Mouse (Mus musculus) midbrain, embryonic 14.5 days (tissue): ENCODE data around the gene Pprc1. TPM values are rescaled to one million over a fixed set of nuclear protein-coding genes. Genes with fewer than 3 reads are reported as not detected.

Experiments
- ATAC-seq: fragments of 200-750 bp; cut with Nextera tagmentation; 2 replicates; pipeline ENCODE4 v1.8.0; 2017; ENCODE audit warnings: moderate number of reproducible peaks, moderate library complexity; ENCODE audit not compliant: low FRiP score, low TSS enrichment
- DNase-seq: peaks from one replicate; pipeline ENCODE4 v3.0.0-alpha.2; 2015
- H3K27ac ChIP-seq: fragments of 300-500 bp; sonication (generic); replicated peaks from 2 replicates; pipeline ENCODE4 v1.5.1; 2014; ENCODE audit warnings: mild to moderate bottlenecking, low read depth, low read length, moderate library complexity
- H3K27me3 ChIP-seq: fragments of 300-500 bp; sonication (generic); 2 replicates; pipeline ENCODE4 v1.6.1; 2014; ENCODE audit warnings: low read length, control low read depth, mixed read lengths; ENCODE audit not compliant: control insufficient read depth, insufficient read depth
- H3K36me3 ChIP-seq: fragments of 300-500 bp; sonication (generic); 2 replicates; pipeline ENCODE4 v1.6.1; 2014; ENCODE audit warnings: low read length, control low read depth; ENCODE audit not compliant: control insufficient read depth, insufficient read depth
- H3K4me1 ChIP-seq: fragments of 300-500 bp; sonication (generic); 2 replicates; pipeline ENCODE4 v1.6.1; 2014; ENCODE audit warnings: mild to moderate bottlenecking, antibody characterized with exemption, low read length, control low read depth; ENCODE audit not compliant: control insufficient read depth, insufficient read depth
- H3K4me2 ChIP-seq: fragments of 300-500 bp; sonication (generic); 2 replicates; pipeline ENCODE4 v1.6.1; 2014; ENCODE audit warnings: mild to moderate bottlenecking, low read length, moderate library complexity
- H3K4me3 ChIP-seq: fragments of 300-500 bp; sonication (generic); replicated peaks from 2 replicates; pipeline ENCODE4 v1.5.1; 2014; ENCODE audit warnings: low read depth, low read length
- H3K9ac ChIP-seq: fragments of 300-500 bp; sonication (generic); replicated peaks from 2 replicates; pipeline ENCODE4 v1.6.1; 2014; ENCODE audit warnings: mild to moderate bottlenecking, low read length, moderate library complexity
- H3K9me3 ChIP-seq: fragments of 300-500 bp; sonication (generic); 2 replicates; pipeline ENCODE4 v1.6.1; 2016; ENCODE audit warnings: low read length, control low read depth, mixed read lengths; ENCODE audit not compliant: control insufficient read depth
- WGBS: fragments of 180-500 bp; shearing (Covaris S2); extraction: QIAGEN DNeasy Blood & Tissue Kit; methylation state at CpG from one replicate; pipeline ENCODE4 v1.1.7; 2014; 5-methylcytosine and 5-hydroxymethylcytosine counted together
- polyA plus RNA-seq: library from polyadenylated mRNA; unstranded; fragments of >200 nt; fragmentation: Nextera tagmentation; extraction: Ambion mirVana; gene quantifications from 2 replicates; pipeline ENCODE4 v1.2.1, GENCODE M21; 2014

Pprc1 gene
- polyA plus RNA-seq, 1 experiment from 2014 or later, result 21.1 TPM

DNA sequence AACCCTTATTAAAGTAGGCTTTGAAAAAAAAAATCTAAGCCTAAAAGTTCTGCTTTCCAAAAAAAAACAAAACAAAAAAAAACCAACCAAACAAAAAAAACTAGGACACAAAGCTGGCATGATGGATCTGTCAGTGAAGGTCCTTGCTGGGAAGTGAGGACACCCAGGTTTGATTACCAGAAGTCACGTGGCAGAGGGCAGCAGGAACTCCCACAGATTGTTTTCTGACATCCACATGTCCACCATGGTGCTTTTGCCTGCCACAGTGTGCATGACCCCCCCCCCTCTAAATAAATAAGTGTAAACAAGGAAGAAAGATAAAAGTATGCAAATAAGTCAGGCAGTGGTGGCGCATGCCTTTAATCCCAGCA, 59.5 kb downstream of the Pprc1 start:
- Histone ChIP-seq H3K27me3 (no peaks in the 10 kb centered on the region), H3K4me1 (no peaks in the 10 kb centered on the region), H3K9ac (no peak overlapping the region), H3K36me3 (no peaks in the 10 kb centered on the region), H3K4me2 (no peak overlapping the region), H3K9me3 (no peaks in the 10 kb centered on the region), H3K4me3 (no peak overlapping the region), H3K27ac (no peak overlapping the region)
- ATAC-seq (no peak), DNase-seq (no peak)
- WGBS, result 78% methylated on average over 2 of the region's 2 CpGs

DNA sequence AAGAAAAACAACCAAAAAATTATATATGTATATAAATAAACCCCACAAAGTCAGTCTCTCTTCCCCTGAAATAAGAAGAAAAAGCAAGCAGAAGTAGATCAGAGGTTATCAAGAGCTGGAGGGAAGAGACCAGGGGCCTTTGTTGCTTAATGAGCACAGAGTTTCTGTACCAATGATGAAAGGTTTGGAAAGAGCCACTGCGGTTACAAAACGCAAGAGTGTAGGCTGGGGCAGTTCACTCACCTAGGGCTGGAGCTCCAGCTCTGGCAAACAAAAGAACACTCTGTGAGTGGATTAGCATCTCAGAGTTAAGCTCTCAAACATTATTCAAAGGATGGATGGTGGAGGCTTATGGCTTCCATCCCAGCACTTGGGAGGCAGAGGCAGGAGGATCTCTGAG, 65.5 kb downstream of the Pprc1 start:
- WGBS, result 70% methylated on average over 2 of the region's 2 CpGs
- Histone ChIP-seq H3K9me3 (no peaks in the 10 kb centered on the region), H3K4me2 (no peak overlapping the region), H3K36me3 (no peaks in the 10 kb centered on the region), H3K4me1 (no peaks in the 10 kb centered on the region), H3K4me3 (no peak overlapping the region), H3K9ac (no peak overlapping the region), H3K27me3 (no peaks in the 10 kb centered on the region), H3K27ac (no peak overlapping the region)
- ATAC-seq, result no peak
- no peak for DNase-seq

DNA sequence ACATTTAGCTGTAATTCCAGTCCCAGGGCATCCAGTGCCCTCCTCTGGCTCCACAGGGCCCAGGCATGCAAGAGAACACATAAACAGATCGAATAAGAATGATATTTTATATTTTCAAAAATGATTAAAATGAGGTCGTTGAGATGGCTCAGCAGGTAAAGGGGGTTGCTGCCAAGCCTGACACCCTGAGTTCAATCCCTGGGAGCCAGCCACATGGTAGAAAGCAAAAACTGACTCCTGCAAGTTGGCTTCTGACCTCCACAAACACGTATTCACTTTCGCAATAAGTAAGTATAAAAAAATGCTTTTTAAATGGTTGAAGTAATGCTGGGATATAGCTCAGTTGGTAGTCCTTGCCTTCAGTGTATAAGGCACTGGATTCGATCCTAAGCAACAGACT, 66.1 kb downstream of the Pprc1 start:
- 91% methylated on average over 5 of the region's 5 CpGs for WGBS
- no peak overlapping the region for H3K4me3 ChIP-seq

DNA sequence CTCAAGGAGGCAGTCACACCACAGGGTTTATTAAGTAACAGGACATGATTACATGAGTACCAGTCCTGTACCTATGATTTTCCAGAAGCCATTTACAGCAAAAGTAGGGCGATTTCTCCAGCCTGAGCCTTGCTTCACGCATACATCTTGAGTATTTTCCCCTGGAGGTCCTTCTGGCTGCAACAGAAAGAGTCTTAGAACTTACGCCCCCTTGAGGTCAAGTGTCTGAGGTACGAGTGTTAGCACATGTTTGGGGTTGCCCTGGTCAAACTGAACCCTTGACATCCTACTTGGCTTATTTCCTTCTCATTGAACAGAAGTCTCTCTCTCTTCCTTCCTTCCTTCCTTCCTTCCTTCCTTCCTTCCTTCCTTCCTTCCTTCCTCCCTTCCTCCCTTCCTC, 69.9 kb downstream of the Pprc1 start:
- no peak for DNase-seq
- Histone ChIP-seq H3K36me3 (no peaks in the 10 kb centered on the region), H3K9me3 (no peaks in the 10 kb centered on the region), H3K27me3 (no peaks in the 10 kb centered on the region), H3K4me2 (no peak overlapping the region), H3K4me3 (no peak overlapping the region), H3K9ac (no peak overlapping the region), H3K27ac (no peak overlapping the region), H3K4me1 (no peaks in the 10 kb centered on the region)
- ATAC-seq, result no peak
- WGBS, result 62% methylated on average over 4 of the region's 4 CpGs

More for the DNA sequence above, 66.1 kb downstream of the Pprc1 start:
- ATAC-seq, result no peak
- Histone ChIP-seq H3K4me1 (no peaks in the 10 kb centered on the region), H3K4me2 (no peak overlapping the region), H3K9ac (no peak overlapping the region), H3K9me3 (no peaks in the 10 kb centered on the region), H3K36me3 (no peaks in the 10 kb centered on the region), H3K27me3 (no peaks in the 10 kb centered on the region), H3K27ac (no peak overlapping the region)
- no peak for DNase-seq

DNA sequence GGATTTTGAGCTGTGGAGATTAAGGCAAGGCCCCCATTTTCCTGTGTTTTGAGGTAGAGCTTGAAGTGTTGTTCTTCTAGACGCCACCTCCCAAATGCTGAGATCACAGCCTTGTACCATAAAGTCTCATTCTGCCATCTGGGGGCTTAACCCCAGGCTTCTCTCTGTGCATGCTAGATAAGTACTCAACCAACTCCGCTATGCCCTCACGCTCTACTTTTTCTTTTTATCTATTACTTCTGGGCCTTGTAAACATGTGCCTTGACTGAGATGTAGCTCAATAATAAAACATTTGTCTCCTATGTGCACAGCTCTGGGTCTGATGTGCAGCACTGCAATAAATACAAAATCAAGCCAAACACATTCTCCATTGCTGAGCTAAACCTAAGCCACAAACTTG, 74.8 kb downstream of the Pprc1 start:
- DNase-seq (no peak), ATAC-seq (no peak)
- WGBS, result 90% methylated on average over 3 of the region's 3 CpGs

DNA sequence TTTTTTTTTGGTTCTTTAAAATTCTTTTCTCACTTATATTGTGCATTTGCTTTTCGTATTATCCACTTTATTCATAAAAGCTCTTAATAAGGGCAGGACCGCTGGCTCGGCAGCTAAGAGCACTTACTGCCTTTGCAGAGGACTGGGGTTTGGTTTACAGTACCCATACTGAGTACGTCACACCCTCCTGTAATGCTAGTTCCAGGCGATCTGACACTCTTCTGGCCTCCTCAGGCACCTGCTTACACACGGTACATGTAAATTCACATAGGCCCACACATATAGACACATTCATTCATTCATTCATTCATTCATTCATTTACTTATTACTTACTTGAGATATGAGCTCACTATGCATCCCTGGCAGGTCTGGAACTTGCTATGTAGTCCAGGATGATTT, 76.2 kb downstream of the Pprc1 start:
- Histone ChIP-seq H3K9ac (no peak overlapping the region), H3K27me3 (no peaks in the 10 kb centered on the region), H3K27ac (no peak overlapping the region), H3K9me3 (no peaks in the 10 kb centered on the region), H3K4me2 (no peak overlapping the region), H3K4me3 (no peak overlapping the region), H3K36me3 (no peaks in the 10 kb centered on the region), H3K4me1 (no peaks in the 10 kb centered on the region)
- ATAC-seq (no peak), DNase-seq (no peak)
- WGBS, result 85% methylated on average over 6 of the region's 6 CpGs

More for the DNA sequence above, 74.8 kb downstream of the Pprc1 start:
- H3K9ac ChIP-seq, result no peak overlapping the region
- H3K9me3 ChIP-seq, result no peaks in the 10 kb centered on the region
- no peaks in the 10 kb centered on the region for H3K4me1 ChIP-seq
- H3K27ac ChIP-seq, result no peak overlapping the region
- H3K27me3 ChIP-seq, result no peaks in the 10 kb centered on the region
- H3K4me3 ChIP-seq, result no peak overlapping the region
- H3K36me3 ChIP-seq, result no peaks in the 10 kb centered on the region
- no peak overlapping the region for H3K4me2 ChIP-seq

Other genes starting within 250 kb of the Pprc1 start
- gene Kcnip2, start 228.8 kb upstream of the Pprc1 start, polyA plus RNA-seq, result 3.9 and 5.0 TPM in 2 replicates
- gene Armh3, start 46.4 kb upstream of the Pprc1 start, polyA plus RNA-seq, result 18.6 and 21.8 TPM in 2 replicates
- gene Hps6, start 41.4 kb upstream of the Pprc1 start, polyA plus RNA-seq, result 1.4 and 1.5 TPM in 2 replicates
- 116 and 145 TPM in 2 replicates for gene Ldb1, start 328 bp downstream of the Pprc1 start, polyA plus RNA-seq
- 54.1 and 74.4 TPM in 2 replicates for gene Nolc1, start 31.0 kb downstream of the Pprc1 start, polyA plus RNA-seq
- gene Elovl3, start 87.0 kb downstream of the Pprc1 start, polyA plus RNA-seq, result 0.47 and 0.76 TPM in 2 replicates
- 3.6 and 3.9 TPM in 2 replicates for gene Pitx3, start 103.4 kb downstream of the Pprc1 start, polyA plus RNA-seq
- 55.2 and 71.8 TPM in 2 replicates for gene Gbf1, start 107.6 kb downstream of the Pprc1 start, polyA plus RNA-seq